Mouse (Mus musculus) small intestine, adult 2 months (tissue): ENCODE measurements at regions not wholly inside any gene's neighbourhood (a gene's known extent, or its start where the extent isn't known, plus 50 kb on each side); places are given as distances from the start of the nearest gene placed in this dataset.

Experiments used
- CTCF ChIP-seq: fragments of 200-500 bp; IDR thresholded peaks from 2 replicates; pipeline ENCODE4 v1.5.1; 2012; ENCODE audit warnings: low read depth, mild to moderate bottlenecking, control low read depth, inconsistent platforms, low read length, moderate library complexity, mixed read lengths; ENCODE audit not compliant: insufficient replicate concordance, insufficient read length; ENCODE audit errors: extremely low read depth
- POLR2A ChIP-seq: fragments of 200-500 bp; IDR thresholded peaks from 2 replicates; pipeline ENCODE4 v1.6.1; 2012; ENCODE audit warnings: low read depth, mild to moderate bottlenecking, control low read depth, inconsistent platforms, low read length, moderate library complexity

- no peak for TF ChIP-seq CTCF
- TF ChIP-seq POLR2A: no peak
These were observed 256.5 kb upstream of the Clint1 start for GRCm38 (mm10) chr11:45595372-45595771.
